Mouse (Mus musculus) common myeloid progenitor, adult 5-6 weeks (primary cell): ENCODE data around the gene Selenoi. TPM values are rescaled to one million over a fixed set of nuclear protein-coding genes. Genes with fewer than 3 reads are reported as not detected.
A peak's percentile ranks its signal among the peaks of the same experiment; 100 is the strongest.

Experiments
- ATAC-seq: replicated peaks from 2 replicates; pipeline ENCODE4 v1.8.0; 2016; ENCODE audit warnings: low read depth, mild to moderate bottlenecking, moderate TSS enrichment, inconsistent platforms; ENCODE audit not compliant: poor library complexity, severe bottlenecking
- total RNA-seq: library from RNA; stranded (forward); fragments of 200-1000, 187-1606 nt; gene quantifications from 2 replicates; pipeline ENCODE4 v1.2.3, GENCODE M21; 2017

Gene Selenoi
- total RNA-seq, 1 experiment from 2014 or later: 69.2 TPM

DNA sequence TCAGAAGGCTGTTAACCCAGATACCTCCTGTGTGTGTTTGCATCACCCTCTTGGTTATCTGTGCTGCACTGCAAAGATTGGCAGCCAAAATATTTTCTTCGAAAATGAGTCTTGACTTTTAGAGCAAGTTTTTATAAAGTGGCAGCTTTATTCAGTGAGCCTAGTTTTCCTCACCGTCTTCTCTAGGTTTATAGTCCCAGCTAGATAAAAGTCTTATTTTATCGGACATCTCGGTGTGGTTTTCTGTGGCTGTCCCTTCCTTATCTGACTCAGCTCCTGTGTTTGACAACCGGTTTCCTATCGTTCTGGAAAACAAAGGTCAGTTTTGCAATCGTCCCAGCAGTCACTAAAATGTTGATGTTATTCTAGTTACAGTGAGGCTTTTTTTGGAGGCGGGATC, 1.6 kb downstream of the Selenoi start:
- no peak for ATAC-seq

DNA sequence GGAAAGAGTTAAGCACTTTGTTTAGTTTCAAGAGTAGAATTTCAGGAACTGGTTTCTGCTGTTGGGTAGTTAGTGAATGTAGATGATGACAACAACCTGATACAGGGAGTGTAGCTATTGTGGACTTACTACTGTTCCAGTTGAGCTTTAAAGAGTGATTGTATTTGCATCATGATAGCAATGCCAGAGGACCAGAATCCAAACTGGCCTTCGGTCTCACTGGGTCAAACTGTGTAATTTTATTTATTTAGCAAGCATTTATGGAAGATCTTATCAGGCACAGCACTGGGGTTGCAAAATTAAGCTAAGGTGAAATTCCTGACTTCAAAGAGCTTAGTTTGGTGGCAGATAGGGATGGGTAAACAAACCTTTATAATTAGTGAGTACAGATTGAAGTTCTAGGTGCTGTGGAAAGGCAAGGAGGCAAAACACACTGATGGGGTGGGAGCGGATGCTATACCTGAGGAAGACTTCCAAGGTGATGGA, 3.3 kb downstream of the Selenoi start:
- ATAC-seq: no peak

GRCm38 (mm10) chr5:30238533-30238932, 6.2 kb downstream of the Selenoi start:
- no peak for ATAC-seq

GRCm38 (mm10) chr5:30240552-30240951, 8.2 kb downstream of the Selenoi start:
- no peak for ATAC-seq

DNA sequence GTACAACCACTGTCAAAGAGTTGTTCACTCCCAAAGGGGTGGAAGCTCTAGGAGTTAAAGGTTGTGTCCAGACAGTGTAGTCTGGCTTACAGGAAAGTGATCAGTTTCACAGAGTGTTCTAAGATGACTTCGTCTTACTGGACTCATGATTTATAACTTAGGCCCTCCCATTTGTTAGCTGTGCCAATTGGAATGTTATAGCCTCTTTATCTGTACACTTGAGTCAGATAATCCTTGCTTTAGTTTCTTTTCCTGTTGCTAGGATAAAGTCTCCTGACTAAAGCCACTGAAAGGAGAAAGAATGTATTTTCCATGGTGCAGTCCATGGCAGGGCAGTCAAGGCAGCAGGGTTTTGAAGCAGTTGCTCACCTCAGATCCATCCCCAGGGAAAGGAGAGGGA, 10.0 kb downstream of the Selenoi start:
- ATAC-seq: no peak

GRCm38 (mm10) chr5:30243741-30244140, 11.4 kb downstream of the Selenoi start:
- ATAC-seq: peak; percentile 72

GRCm38 (mm10) chr5:30245861-30246416, 13.6 kb downstream of the Selenoi start:
- ATAC-seq: no peak

DNA sequence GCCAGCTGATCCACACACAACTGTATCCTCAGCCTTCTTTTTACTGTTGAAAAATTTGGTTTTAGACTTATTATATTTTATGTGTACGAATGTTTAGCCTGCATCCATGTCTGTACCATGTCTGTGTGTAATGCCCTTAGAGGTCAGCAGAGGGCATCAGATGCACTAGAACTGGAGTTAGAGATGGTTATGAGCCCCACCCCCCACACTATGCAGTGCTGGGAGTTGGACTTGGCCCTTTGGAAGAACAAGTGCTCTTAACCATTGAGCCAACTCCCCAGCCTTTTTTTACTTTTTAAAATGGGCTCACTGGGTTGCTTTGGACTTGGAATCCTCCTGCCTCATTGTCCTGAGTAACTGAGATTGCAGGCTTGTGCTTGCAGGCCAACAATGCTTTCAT, 15.3 kb downstream of the Selenoi start:
- no peak for ATAC-seq

DNA sequence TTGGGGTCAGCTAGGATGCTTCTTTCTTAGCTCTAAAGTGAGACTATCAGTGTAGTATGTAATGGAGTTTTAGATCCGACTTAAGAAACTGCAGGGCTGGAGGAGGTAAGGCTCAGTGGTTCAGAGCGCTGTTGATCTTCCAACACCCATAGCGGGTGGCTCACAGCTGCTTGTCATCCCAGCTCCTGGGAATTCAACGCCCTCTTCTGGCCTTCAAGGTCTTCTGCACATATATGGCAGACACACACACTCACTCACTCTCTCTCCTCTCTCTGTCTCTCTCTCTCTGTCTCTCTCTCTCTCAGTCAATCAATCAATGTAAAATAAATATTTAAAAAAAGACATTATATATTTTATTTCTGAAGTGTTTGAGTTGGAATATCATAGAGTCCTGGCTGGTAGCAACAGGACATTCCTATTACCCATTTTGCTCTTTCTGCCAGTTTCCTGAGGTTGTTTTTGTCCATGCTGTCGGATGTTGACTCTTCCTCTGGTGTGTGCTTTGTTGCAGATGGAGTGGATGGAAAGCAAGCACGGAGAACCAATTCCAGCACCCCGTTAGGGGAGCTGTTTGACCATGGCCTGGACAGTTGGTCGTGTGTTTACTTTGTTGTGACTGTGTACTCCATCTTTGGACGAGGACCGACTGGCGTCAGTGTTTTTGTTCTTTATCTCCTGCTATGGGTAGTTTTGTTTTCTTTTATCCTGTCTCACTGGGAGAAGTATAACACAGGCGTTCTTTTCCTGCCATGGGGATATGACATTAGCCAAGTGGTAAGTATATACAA, 23.4 kb downstream of the Selenoi start:
- ATAC-seq: no peak

GRCm38 (mm10) chr5:30258776-30259175, 26.4 kb downstream of the Selenoi start:
- no peak for ATAC-seq

GRCm38 (mm10) chr5:30270571-30271190, 38.3 kb downstream of the Selenoi start:
- ATAC-seq: no peak

- no peak for ATAC-seq
These were observed 39.4 kb downstream of the Selenoi start for GRCm38 (mm10) chr5:30271599-30272281.

DNA sequence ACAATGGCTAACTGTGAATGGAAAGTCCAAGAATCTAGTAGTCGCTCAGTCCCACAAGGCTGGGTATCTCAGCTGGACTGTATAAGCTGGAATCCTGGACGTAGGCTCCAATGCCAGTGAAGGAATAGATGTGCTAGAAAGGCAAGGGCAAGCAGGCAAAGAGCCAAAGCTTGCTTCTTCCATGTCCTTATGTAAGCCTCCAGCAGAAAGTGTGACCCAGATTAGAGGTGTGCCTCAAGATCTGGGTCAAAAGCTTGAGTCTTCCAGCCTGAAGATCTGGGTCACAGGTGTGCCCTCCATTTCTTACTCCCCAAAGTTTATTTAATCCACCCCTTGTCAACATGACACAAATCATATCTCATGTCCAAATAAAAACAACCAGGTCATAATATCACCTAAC, 44.0 kb downstream of the Selenoi start:
- ATAC-seq: no peak

- no peak for ATAC-seq
These were observed 46.6 kb downstream of the Selenoi start for GRCm38 (mm10) chr5:30278952-30279351.

DNA sequence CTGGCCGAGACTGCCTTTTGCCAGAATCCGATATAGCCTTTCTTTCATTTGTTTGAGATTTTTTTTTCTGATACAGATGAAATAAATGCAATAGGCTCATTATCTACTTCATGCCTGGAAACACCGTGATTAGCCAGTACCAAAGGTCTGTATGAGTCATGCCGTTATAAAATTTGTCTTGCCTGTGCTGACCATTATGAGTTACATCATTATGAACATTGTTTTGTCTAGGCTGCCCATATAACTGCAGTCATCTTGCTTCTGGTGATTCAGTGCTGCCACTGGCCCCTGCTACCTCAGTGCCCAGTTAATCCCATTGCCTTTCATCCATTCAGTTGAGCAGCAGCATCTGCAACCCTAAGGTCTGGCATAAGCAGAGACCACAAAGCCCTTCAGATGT, 47.1 kb downstream of the Selenoi start:
- no peak for ATAC-seq

- ATAC-seq: no peak
These were observed 48.5 kb downstream of the Selenoi start for GRCm38 (mm10) chr5:30280864-30281263.

DNA sequence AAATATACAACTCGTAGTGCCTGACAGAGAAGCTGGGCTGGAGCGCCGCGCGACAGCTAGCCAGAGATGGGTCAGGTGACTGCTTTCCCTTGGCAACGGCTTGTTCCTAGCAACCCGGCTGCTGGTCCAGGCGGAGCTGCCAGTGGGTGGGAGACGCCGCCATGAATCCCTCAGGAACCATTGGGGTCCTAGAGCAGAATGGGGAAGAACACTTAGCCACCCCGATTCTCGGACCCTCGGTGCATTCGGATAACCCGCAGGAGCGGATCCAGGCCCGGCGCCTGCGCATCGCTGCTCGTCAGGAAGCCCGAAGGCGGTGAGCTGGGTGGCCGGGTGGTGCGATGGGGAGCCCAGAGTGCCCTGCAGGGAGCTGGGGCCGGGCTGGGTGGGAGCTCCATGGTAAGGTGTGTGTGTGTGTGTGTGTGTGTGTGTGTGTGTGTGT, 48.9 kb downstream of the Selenoi start, which contains the start of gene Drc1:
Drc1 (plus strand) TSS at position 98 of the 442 bp plus-strand sequence.
- ATAC-seq: no peak

DNA sequence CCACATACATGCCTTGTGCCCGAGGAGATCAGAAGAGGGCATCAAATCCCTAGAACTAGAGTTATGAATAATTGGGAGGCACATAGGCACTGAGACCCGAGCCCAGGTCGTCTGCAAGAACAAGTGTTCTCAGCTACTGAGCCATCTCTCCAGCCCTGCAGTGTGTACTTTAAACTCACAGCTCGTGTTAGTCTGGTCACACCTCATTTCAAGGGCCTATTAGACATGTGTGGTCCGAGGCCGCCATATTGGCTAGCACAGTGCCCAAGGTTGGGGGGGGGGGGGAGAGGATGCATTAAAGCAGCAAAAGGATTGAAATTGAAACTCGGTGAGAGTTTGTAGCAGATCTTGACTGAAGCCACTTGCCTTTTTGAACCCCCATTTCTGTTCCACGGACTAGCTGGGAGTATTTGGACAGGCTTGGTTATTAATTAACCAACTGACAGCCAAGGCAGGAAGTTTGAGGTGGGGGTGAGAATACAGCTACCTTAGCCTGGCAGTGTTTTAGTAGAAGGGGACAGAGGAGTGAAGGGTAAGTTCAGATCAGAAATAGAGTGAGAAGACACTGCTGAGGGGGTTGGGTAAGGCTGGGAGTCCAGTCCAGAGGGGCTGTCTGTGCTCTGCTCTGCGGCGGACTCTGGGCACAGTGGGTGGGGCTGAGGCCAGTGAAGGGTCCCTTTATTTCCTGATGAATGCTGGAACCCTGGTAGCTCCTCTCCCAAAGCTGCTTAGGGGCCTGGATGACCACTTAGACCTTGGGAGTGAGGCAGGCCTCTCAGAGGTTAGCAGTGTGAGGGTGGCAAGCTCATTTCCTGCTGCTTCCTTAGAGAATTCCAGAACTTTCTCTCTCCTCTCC, 53.8 kb downstream of the Selenoi start:
- no peak for ATAC-seq

DNA sequence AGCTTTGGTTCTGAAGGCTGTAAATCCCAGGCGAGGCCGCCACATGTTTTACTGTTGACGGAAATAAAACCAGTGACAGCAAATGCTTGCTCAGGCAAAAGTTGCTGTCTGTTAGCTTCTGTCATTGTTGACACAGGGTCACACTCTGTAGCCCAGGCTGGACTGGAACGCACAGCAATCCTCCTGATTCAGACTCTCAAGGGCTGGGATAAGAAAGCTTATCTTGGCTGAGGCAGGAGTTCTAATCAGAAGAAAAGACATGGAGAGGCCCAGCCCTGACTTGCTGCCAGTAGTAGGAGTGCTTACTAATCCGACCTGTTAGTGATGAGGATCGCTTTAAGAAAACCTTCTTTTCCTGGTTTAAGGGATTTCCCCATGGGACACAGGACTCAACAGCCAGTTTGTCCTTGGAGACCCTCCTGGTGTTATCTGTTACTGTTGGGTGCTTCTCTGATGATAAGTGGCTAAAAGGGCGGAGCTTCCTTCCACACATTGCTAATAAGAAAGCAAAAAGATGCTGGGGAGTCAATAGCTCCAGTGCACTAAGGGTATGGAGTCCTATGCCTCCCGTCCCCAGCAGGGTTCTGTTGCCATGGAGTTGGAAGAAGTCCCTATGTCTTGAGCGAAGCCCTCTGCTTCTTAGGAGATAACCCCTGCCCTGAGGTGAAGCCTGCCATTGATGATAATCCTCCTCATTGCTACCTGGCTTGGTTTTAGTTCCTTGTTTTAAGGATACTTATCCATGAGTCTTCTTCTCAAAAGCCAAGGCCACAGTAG, 54.9 kb downstream of the Selenoi start:
- no peak for ATAC-seq
